Mouse (Mus musculus) lung, adult 2 months (tissue): ENCODE data around the gene Tha1.

Experiments
- CTCF ChIP-seq: fragments of 200-500 bp; IDR thresholded peaks from 2 replicates; pipeline ENCODE4 v1.5.1; 2011; ENCODE audit warnings: mild to moderate bottlenecking, low read length, control low read depth; ENCODE audit not compliant: insufficient read depth
- POLR2A ChIP-seq: fragments of 200-500 bp; IDR thresholded peaks from 2 replicates; pipeline ENCODE4 v1.6.1; 2011; ENCODE audit warnings: low read depth, mild to moderate bottlenecking, control low read depth, low read length, borderline replicate concordance; ENCODE audit errors: extremely low read depth

DNA sequence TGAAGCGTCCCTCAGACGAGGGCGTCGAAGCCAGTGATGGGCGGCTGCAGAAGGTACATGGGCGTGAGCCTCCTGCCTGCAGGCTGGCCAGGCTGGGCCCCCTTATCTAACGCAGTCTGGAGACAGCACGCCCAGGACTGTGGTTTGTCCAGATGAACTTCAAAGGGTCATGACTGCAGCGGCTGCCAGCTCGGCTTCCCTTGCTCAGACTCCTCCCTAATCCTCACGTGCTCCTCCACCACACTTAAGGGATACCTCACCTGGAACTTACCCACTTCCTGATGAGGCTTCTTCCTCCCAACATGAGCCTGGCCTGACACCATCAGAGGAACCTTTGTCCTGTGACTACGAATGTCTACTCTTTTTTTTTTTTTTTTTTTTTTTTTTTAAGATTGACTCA is 41.2 kb upstream of the Tha1 start:
- TF ChIP-seq CTCF: no peak
- no peak for TF ChIP-seq POLR2A
